Mouse (Mus musculus) cerebellum, adult 18-20 months (tissue): ENCODE data around the gene Nrn1l.

Source experiments
- DNase-seq, 2 experiments: peaks; one replicate each; pipeline ENCODE4 v3.0.0; 2021

Nrn1l gene

GRCm38 (mm10) chr8:105892432-105892831 lies 935 bp upstream of the Nrn1l start:
- DNase-seq: no peak

- DNase-seq: no peak
Measured at GRCm38 (mm10) chr8:105897801-105898480, 4.6 kb downstream of the Nrn1l start.

GRCm38 (mm10) chr8:105900180-105900940 lies 7.0 kb downstream of the Nrn1l start, which contains the start of gene Pskh1:
Gene Pskh1, plus strand, starts transcription at chr8:105900441.
- DNase-seq: peak; percentile 89 to 95

- DNase-seq: no peak
Measured at GRCm38 (mm10) chr8:105900941-105901616, 7.7 kb downstream of the Nrn1l start.

GRCm38 (mm10) chr8:105919390-105919789 lies 26.0 kb downstream of the Nrn1l start:
- DNase-seq: no peak

- no peak for DNase-seq
Measured at GRCm38 (mm10) chr8:105925123-105925522, 31.8 kb downstream of the Nrn1l start.

- peak; percentile 87 to 89 for DNase-seq
Measured at GRCm38 (mm10) chr8:105930602-105931001, 37.2 kb downstream of the Nrn1l start.

GRCm38 (mm10) chr8:105931271-105931670 lies 37.9 kb downstream of the Nrn1l start:
- no peak for DNase-seq

GRCm38 (mm10) chr8:105932525-105932924 lies 39.2 kb downstream of the Nrn1l start:
- DNase-seq: no peak

GRCm38 (mm10) chr8:105933762-105934161 lies 40.4 kb downstream of the Nrn1l start, which contains the start of gene Ctrl:
Gene Ctrl, minus strand, starts transcription at chr8:105933862.
- no peak for DNase-seq

- no peak for DNase-seq
Measured at GRCm38 (mm10) chr8:105935105-105935504, 41.7 kb downstream of the Nrn1l start.

- no peak for DNase-seq
Measured at GRCm38 (mm10) chr8:105935863-105936603, 42.7 kb downstream of the Nrn1l start.

GRCm38 (mm10) chr8:105936866-105937475 lies 43.6 kb downstream of the Nrn1l start:
- DNase-seq: peak; percentile 90 to 93

GRCm38 (mm10) chr8:105937496-105938305 lies 44.3 kb downstream of the Nrn1l start:
- DNase-seq: peak in 1 of 2 experiments; percentile 46

- no peak for DNase-seq
Measured at GRCm38 (mm10) chr8:105938306-105938669, 44.9 kb downstream of the Nrn1l start, which contains the start of gene Psmb10. Gene Psmb10, minus strand, starts transcription at chr8:105938444.

- no peak for DNase-seq
Measured at GRCm38 (mm10) chr8:105942026-105942425, 48.7 kb downstream of the Nrn1l start.

- DNase-seq: no peak
Measured at GRCm38 (mm10) chr8:105942542-105942941, 49.2 kb downstream of the Nrn1l start.

- DNase-seq: peak in 1 of 2 experiments; percentile 24
Measured at GRCm38 (mm10) chr8:105943321-105943739, 50.0 kb downstream of the Nrn1l start, which contains the start of gene Lcat. Gene Lcat, minus strand, starts transcription at chr8:105943382.
